Mouse (Mus musculus) thymus, postnatal 10 days (tissue): ENCODE results near the gene Hdac4.
A peak's percentile ranks its signal among the peaks of the same experiment; 100 is the strongest.

Source experiments
- DNase-seq, 2 experiments: peaks; one replicate each; pipeline ENCODE4 v3.0.0; 2021; ENCODE audit warnings: low spot score in 2 of 2

Gene Hdac4

GRCm38 (mm10) chr1:92100371-92100891, 95.1 kb downstream of the Hdac4 start:
- no peak for DNase-seq

- DNase-seq: no peak
Measured at GRCm38 (mm10) chr1:92099964-92100363, 95.5 kb downstream of the Hdac4 start.

- no peak for DNase-seq
Measured at GRCm38 (mm10) chr1:92099502-92099901, 96.0 kb downstream of the Hdac4 start.

- no peak for DNase-seq
Measured at GRCm38 (mm10) chr1:92098456-92098855, 97.0 kb downstream of the Hdac4 start.

- no peak for DNase-seq
Measured at GRCm38 (mm10) chr1:92096991-92097525, 98.4 kb downstream of the Hdac4 start.

- no peak for DNase-seq
Measured at GRCm38 (mm10) chr1:92092286-92092685, 103.2 kb downstream of the Hdac4 start.

GRCm38 (mm10) chr1:92087821-92088220, 107.7 kb downstream of the Hdac4 start:
- DNase-seq: no peak

- no peak for DNase-seq
Measured at GRCm38 (mm10) chr1:92087343-92087742, 108.2 kb downstream of the Hdac4 start.

- no peak for DNase-seq
Measured at GRCm38 (mm10) chr1:92086841-92087240, 108.7 kb downstream of the Hdac4 start.

- DNase-seq: no peak
Measured at GRCm38 (mm10) chr1:92086277-92086813, 109.2 kb downstream of the Hdac4 start.

- no peak for DNase-seq
Measured at GRCm38 (mm10) chr1:92084738-92085137, 110.8 kb downstream of the Hdac4 start.

GRCm38 (mm10) chr1:92084004-92084403, 111.5 kb downstream of the Hdac4 start:
- DNase-seq: no peak

GRCm38 (mm10) chr1:92082837-92083541, 112.5 kb downstream of the Hdac4 start:
- DNase-seq: no peak

- no peak for DNase-seq
Measured at GRCm38 (mm10) chr1:92082156-92082836, 113.2 kb downstream of the Hdac4 start.

GRCm38 (mm10) chr1:92079982-92080537, 115.4 kb downstream of the Hdac4 start:
- peak; percentile 74 to 82 for DNase-seq

- no peak for DNase-seq
Measured at GRCm38 (mm10) chr1:92075312-92075711, 120.2 kb downstream of the Hdac4 start.

- no peak for DNase-seq
Measured at GRCm38 (mm10) chr1:92074655-92075054, 120.8 kb downstream of the Hdac4 start.

- no peak for DNase-seq
Measured at GRCm38 (mm10) chr1:92069932-92070677, 125.4 kb downstream of the Hdac4 start.

GRCm38 (mm10) chr1:92069464-92069863, 126.0 kb downstream of the Hdac4 start:
- DNase-seq: peak in 1 of 2 experiments; percentile 26

- DNase-seq: no peak
Measured at GRCm38 (mm10) chr1:92064307-92064706, 131.2 kb downstream of the Hdac4 start.

GRCm38 (mm10) chr1:92063271-92063670, 132.2 kb downstream of the Hdac4 start:
- no peak for DNase-seq
